Mouse (Mus musculus): ENCODE measurements around the gene Kcns1.

Gene Kcns1

GRCm38 (mm10) chr2:164115531-164115930 is 55.4 kb downstream of the Kcns1 start:
- DNase-seq, result no peak

DNA sequence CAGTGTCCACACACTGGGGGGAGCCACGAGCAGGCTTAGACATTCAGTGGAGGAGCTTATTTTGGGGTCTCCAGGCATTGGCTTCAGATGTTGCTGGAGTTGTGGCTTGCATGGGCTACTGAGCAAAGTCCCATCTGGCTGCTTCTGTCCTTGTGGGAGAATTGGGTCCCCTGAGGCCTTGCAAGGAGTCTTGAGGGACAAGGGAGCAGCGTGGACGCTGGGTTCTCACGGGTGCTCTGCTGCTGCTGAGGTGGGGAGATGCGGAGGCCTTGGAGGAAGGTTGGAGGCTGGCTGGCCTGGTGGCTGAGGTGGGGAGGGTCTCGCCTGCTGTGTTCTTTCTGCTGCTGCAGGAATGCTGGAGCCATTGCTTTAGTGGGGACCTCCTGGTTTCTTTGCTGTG is 56.9 kb downstream of the Kcns1 start:
- DNase-seq, result no peak
